Mouse (Mus musculus) bone marrow macrophage, adult 2 months (primary cell): ENCODE results near the gene Zfp655.

Experiments used
- CTCF ChIP-seq: IDR thresholded peaks from 2 replicates; pipeline ENCODE4 v1.5.1; 2012; ENCODE audit warnings: low read depth, mild to moderate bottlenecking, low read length, moderate library complexity
- POLR2A ChIP-seq: IDR thresholded peaks from 2 replicates; pipeline ENCODE4 v1.6.1; 2012; ENCODE audit warnings: mild to moderate bottlenecking, low read depth, low read length, borderline replicate concordance

DNA sequence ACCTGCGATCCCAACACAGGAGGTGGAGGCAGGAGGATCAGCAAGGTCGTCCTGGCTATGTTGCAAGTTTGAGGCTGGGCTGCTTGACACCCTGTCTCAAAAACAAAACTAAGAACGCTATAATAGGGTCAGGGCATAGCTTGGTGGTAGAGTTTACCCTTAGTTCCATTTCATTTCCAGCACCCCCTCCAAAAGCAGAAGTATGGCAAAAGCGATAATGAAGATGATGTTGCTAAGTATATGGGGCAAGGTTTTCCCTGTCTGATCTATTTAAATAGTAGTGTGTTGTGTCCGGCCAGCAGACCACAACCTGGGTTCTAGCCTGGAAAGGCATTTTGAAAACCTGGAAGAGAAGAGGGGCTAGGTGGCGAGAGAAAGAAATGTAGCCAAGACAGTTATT is 23.6 kb upstream of the Zfp655 start:
- TF ChIP-seq CTCF (no peak), POLR2A (no peak)
